Mouse (Mus musculus) testis, adult 2 months (tissue): ENCODE measurements around the gene Chmp6.

ENCODE experiments used
- CTCF ChIP-seq: fragments of 200-500 bp; IDR thresholded peaks from 2 replicates; pipeline ENCODE4 v1.5.1; 2012; ENCODE audit warnings: low read depth, mild to moderate bottlenecking, inconsistent platforms, low read length, moderate library complexity; ENCODE audit not compliant: control insufficient read depth, insufficient read depth, insufficient replicate concordance
- POLR2A ChIP-seq: fragments of 200-500 bp; IDR thresholded peaks from 2 replicates; pipeline ENCODE4 v1.6.1; 2012; ENCODE audit warnings: low read depth, mild to moderate bottlenecking, inconsistent platforms, low read length, moderate library complexity; ENCODE audit not compliant: control insufficient read depth

- TF ChIP-seq CTCF = no peak
- no peak for TF ChIP-seq POLR2A
Measured at GRCm38 (mm10) chr11:119902891-119903290, 10.3 kb upstream of the Chmp6 start.
